Mouse (Mus musculus) adrenal gland, adult 18-20 months (tissue): ENCODE measurements around the gene Nme8. TPM values are rescaled to one million over a fixed set of nuclear protein-coding genes. Genes with fewer than 3 reads are reported as not detected.

Experiments
- DNase-seq, 2 experiments: peaks; one replicate each; pipeline ENCODE4 v3.0.0; 2021 to 2022; ENCODE audit warnings: low spot score in 2 of 2
- total RNA-seq, 2 experiments: library from RNA; stranded (reverse); gene quantifications; 1 replicate in 1 of 2; 2 replicates in 1 of 2; pipeline ENCODE4 v1.2.3; 2021

Nme8 gene
- total RNA-seq, 2 experiments from 2014 or later = not detected

DNA sequence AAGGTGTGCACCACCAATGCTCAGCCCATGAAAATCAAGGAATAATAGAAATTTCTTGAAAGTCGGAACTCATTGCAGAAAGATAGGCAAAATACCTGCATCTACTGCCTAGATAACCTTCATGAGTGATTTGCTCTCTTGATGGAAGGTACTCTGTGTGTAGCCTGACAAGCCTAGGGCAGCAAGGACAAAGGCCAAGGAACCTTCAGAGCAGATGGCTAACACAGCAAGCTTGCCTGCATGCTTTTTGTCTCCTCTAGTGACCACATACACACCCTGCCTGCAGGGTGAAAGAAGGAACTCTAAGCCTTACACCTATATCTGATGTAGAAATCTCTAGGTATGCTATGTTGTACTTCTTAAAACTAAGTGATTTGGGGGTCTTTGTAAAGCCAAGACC, 102.5 kb downstream of the Nme8 start:
- no peak for DNase-seq

Other genes with a start within 250 kb of the Nme8 start
- 10 to 100 TPM; 14.9 to 21.3 TPM for gene Epdr1, start 77.9 kb downstream of the Nme8 start, total RNA-seq
- 1 to 10 TPM; 3.0 to 5.0 TPM for gene Sfrp4, start 74.7 kb downstream of the Nme8 start, total RNA-seq
- gene Gpr141, start 126.5 kb upstream of the Nme8 start, total RNA-seq = 1 to 10 TPM in 1 of 2 experiments, under 1 TPM in 1; 0.70 to 1.1 TPM